Mouse (Mus musculus) stomach, postnatal 0 days (tissue): ENCODE data around the gene Rph3a. TPM values are rescaled to one million over a fixed set of nuclear protein-coding genes. Genes with fewer than 3 reads are reported as not detected.

Source experiments
- ATAC-seq: fragments of 200-750 bp; cut with Nextera tagmentation; 2 replicates; pipeline ENCODE4 v1.8.0; 2017; ENCODE audit not compliant: low FRiP score, low TSS enrichment
- DNase-seq: peaks from one replicate; pipeline ENCODE4 v3.0.0-alpha.2; 2016; ENCODE audit warnings: low spot score
- H3K27ac ChIP-seq: fragments of 300-500 bp; sonication (generic); replicated peaks from 2 replicates; pipeline ENCODE4 v1.5.1; 2014; ENCODE audit warnings: mild to moderate bottlenecking, control low read depth
- H3K27me3 ChIP-seq: fragments of 300-500 bp; sonication (generic); 2 replicates; pipeline ENCODE4 v1.6.1; 2014; ENCODE audit warnings: low read length; ENCODE audit not compliant: control insufficient read depth, insufficient read depth
- H3K36me3 ChIP-seq: fragments of 300-500 bp; sonication (generic); 2 replicates; pipeline ENCODE4 v1.6.1; 2014; ENCODE audit warnings: low read length, mixed read lengths; ENCODE audit not compliant: control insufficient read depth, insufficient read depth
- H3K4me1 ChIP-seq: fragments of 300-500 bp; sonication (generic); replicated peaks from 2 replicates; pipeline ENCODE4 v1.6.1; 2014; ENCODE audit warnings: antibody characterized with exemption; ENCODE audit not compliant: control insufficient read depth, insufficient read depth
- H3K4me2 ChIP-seq: fragments of 300-500 bp; sonication (generic); replicated peaks from 2 replicates; pipeline ENCODE4 v1.6.1; 2014; ENCODE audit warnings: low read depth, mild to moderate bottlenecking, control low read depth, moderate library complexity
- H3K4me3 ChIP-seq: fragments of 300-500 bp; sonication (generic); 2 replicates; pipeline ENCODE4 v1.5.1; 2014; ENCODE audit warnings: low read depth, low read length, control low read depth
- H3K9ac ChIP-seq: fragments of 300-500 bp; sonication (generic); 2 replicates; pipeline ENCODE4 v1.6.1; 2014; ENCODE audit warnings: mild to moderate bottlenecking, low read length, control low read depth, mixed read lengths
- H3K9me3 ChIP-seq: fragments of 300-500 bp; sonication (generic); 2 replicates; pipeline ENCODE4 v1.6.1; 2016; ENCODE audit warnings: low read length; ENCODE audit not compliant: control insufficient read depth
- CTCF ChIP-seq: IDR thresholded peaks from 2 replicates; pipeline ENCODE4 v1.5.1; 2016; ENCODE audit warnings: antibody characterized with exemption, low read depth, mild to moderate bottlenecking, moderate library complexity
- EP300 ChIP-seq: optimal IDR thresholded peaks from 2 replicates; pipeline ENCODE3; 2016; ENCODE audit warnings: antibody characterized with exemption
- WGBS: fragments of 180-500 bp; shearing (Covaris S2); extraction: QIAGEN DNeasy Blood & Tissue Kit; methylation state at CpG from one replicate; pipeline ENCODE4 v1.1.7; 2014; 5-methylcytosine and 5-hydroxymethylcytosine counted together
- polyA plus RNA-seq: library from polyadenylated mRNA; unstranded; fragments of >200 nt; fragmentation: Nextera tagmentation; extraction: Ambion mirVana; gene quantifications from 2 replicates; pipeline ENCODE4 v1.2.1, GENCODE M21; 2015

Gene Rph3a
- polyA plus RNA-seq, 1 experiment from 2014 or later, result 0.04 TPM

DNA sequence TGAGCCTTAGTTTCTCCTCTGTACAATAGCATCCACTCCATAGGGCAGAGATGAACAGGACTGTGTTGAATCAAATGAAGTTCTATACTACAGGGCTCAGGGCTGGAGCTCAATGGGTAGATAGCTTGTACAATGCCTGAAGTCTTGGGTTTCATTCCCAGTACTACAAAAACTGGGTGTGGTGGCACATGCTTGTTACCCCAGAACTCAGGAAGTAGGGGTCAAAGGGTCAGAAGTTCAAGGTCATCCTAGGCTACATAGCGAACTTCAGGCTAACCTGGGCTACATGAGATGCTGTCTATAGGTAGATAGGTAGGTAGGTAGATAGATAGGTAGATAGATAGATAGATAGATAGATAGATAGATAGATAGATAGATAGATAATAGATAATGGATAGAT, 38.6 kb downstream of the Rph3a start:
- TF ChIP-seq CTCF (no peak), EP300 (no peak)
- Histone ChIP-seq H3K36me3 (no peaks in the 10 kb centered on the region), H3K4me3 (no peak overlapping the region), H3K4me2 (no peak overlapping the region), H3K4me1 (no peaks in the 10 kb centered on the region), H3K27me3 (no peaks in the 10 kb centered on the region), H3K9ac (no peak overlapping the region), H3K9me3 (no peaks in the 10 kb centered on the region), H3K27ac (no peak overlapping the region)
- WGBS, result 79% methylated on average over 1 of the region's 1 CpGs
- ATAC-seq (no peak), DNase-seq (no peak)

DNA sequence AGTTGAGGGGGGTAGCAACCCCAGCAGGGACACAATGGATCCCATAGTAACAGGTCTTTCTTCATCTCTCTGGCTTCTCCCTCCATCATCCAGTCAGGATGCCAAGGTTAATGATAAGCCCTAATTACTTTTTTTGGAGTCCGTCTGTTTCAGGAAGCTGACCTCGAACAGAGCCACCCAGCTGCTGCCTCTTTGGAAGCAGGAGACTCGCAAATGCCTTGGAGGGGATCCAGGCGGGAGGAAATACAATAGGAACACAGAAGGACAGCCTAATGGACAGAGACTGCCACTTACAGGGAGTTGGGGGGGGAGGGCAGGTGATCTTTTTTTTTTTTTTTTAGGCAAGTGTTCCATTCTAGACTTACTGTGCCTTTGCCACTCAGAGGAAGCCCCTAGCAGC, 40.2 kb downstream of the Rph3a start:
- no peak for ATAC-seq
- Histone ChIP-seq H3K4me3 (no peak overlapping the region), H3K9me3 (no peaks in the 10 kb centered on the region), H3K4me1 (no peaks in the 10 kb centered on the region), H3K27me3 (no peaks in the 10 kb centered on the region), H3K27ac (no peak overlapping the region), H3K36me3 (no peaks in the 10 kb centered on the region), H3K9ac (no peak overlapping the region), H3K4me2 (no peak overlapping the region)
- 44% methylated on average over 4 of the region's 4 CpGs for WGBS
- TF ChIP-seq EP300 (no peak), CTCF (no peak)
- DNase-seq, result no peak

DNA sequence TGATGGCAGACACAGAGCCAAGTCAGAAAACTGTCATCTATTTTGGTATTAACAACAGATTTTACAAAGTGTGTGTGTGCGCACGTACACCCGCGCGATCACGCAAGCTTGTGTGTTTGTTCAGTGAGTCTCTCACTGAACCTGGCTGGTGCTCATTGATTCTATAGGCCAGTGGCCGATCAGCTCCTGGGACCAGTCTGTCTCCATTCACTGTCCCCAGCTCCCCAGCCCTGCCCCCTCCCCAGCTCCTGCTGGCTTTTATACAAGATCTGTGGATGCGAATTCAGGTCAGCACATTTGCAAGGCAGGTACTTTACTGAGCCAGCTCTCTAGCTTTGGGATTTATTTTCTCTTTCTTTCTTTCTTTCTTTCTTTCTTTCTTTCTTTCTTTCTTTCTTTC, 41.1 kb downstream of the Rph3a start:
- no peak for DNase-seq
- WGBS, result 85% methylated on average over 8 of the region's 8 CpGs
- ATAC-seq, result no peak
- H3K4me2 ChIP-seq, result no peak overlapping the region
- no peak overlapping the region for H3K4me3 ChIP-seq
- H3K9me3 ChIP-seq, result no peaks in the 10 kb centered on the region
- H3K27me3 ChIP-seq, result no peaks in the 10 kb centered on the region
- TF ChIP-seq CTCF (no peak), EP300 (no peak)
- H3K9ac ChIP-seq, result no peak overlapping the region
- H3K36me3 ChIP-seq, result no peaks in the 10 kb centered on the region
- no peaks in the 10 kb centered on the region for H3K4me1 ChIP-seq
- no peak overlapping the region for H3K27ac ChIP-seq

DNA sequence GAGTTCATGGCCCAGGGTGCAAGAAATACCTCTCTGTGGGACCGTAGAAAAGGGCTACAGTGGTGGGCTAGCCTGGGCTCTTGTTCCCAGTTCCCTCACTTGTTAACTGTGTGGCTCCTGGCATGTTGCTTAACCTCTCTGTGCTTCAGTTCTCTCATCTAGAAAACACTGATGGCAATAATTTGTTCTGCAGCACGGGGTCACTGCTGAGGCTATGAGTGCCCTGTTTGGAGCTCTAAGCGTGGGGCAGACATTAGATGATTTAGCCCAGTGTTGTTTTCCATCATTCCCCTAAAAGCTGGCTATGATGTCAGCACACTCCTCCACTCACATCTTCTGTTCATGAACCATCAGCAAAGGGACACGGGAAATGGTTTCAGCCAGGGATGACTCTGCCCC, 41.8 kb downstream of the Rph3a start:
- TF ChIP-seq CTCF, result no peak
- TF ChIP-seq EP300, result no peak
- no peaks in the 10 kb centered on the region for H3K4me1 ChIP-seq
- DNase-seq, result no peak
- WGBS, result 66% methylated on average over 4 of the region's 4 CpGs
- no peak overlapping the region for H3K4me3 ChIP-seq
- no peak overlapping the region for H3K27ac ChIP-seq
- no peaks in the 10 kb centered on the region for H3K27me3 ChIP-seq
- H3K4me2 ChIP-seq, result no peak overlapping the region
- no peaks in the 10 kb centered on the region for H3K9me3 ChIP-seq
- no peaks in the 10 kb centered on the region for H3K36me3 ChIP-seq
- no peak for ATAC-seq
- H3K9ac ChIP-seq, result no peak overlapping the region

DNA sequence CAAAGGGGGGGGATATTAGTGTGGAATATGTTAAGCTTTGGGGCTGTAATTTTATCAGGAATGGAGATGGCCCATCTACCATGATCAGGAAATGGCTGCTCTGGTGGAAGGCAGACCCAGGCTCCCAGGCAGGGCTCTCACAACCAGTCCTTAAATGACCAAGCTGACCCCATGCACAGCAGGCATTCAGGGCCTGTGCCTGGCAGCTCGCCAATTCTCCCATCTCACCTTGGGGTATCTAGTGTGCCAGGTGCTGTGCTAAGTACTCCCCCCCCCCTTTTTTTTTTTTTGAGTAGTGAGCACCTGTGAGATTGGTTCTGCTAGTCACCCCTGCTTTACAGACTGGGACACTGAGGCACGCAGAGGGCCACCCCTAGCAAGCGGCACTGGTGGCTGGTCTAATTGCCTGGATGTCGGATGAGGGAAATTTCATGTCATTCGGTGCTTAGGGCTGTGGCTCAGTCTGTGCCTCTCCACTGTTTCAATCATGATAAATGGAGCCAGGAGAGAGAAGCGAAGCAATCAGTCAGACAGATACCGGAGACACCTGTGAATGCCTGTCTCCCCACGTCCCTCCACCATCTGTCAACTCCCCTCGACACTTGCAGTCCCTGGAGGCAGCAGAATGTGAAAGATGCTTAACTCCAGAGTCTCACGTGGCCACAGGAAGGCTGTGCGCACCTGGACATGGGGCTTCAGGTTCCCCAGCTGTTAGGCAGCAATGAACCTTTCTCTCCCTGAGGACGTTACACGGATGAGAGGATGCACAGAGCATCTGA, 42.3 kb downstream of the Rph3a start:
- H3K9me3 ChIP-seq, result no peaks in the 10 kb centered on the region
- H3K4me1 ChIP-seq, result no peaks in the 10 kb centered on the region
- no peak overlapping the region for H3K27ac ChIP-seq
- ATAC-seq (no peak), DNase-seq (no peak)
- H3K36me3 ChIP-seq, result no peaks in the 10 kb centered on the region
- no peak for TF ChIP-seq EP300
- no peak overlapping the region for H3K9ac ChIP-seq
- WGBS, result 63% methylated on average over 13 of the region's 13 CpGs
- H3K4me3 ChIP-seq, result no peak overlapping the region
- H3K27me3 ChIP-seq, result no peaks in the 10 kb centered on the region
- no peak overlapping the region for H3K4me2 ChIP-seq

DNA sequence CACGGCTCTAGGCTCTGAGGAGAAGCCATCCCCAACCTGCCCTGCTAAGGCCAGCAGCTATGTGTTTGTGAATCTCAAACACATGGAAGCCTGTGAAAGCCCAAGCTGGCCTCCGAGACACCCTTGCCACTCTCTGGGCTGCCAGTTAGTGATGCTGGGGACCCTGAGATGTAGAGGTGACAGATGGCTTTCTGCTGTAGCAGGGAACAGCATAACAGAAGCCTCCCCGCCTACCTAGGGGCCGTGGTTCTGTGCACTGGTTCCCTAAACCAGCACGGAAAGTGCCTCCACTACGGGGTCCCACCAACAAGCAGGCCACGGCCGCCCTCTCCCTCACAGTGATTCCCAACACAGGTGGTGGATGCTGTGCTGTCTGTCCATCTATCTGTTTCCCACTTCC, 43.0 kb downstream of the Rph3a start:
- TF ChIP-seq CTCF (no peak), EP300 (no peak)
- Histone ChIP-seq H3K4me2 (no peak overlapping the region), H3K9ac (no peak overlapping the region), H3K4me1 (no peaks in the 10 kb centered on the region), H3K4me3 (no peak overlapping the region), H3K9me3 (no peaks in the 10 kb centered on the region), H3K27ac (no peak overlapping the region), H3K27me3 (no peaks in the 10 kb centered on the region), H3K36me3 (no peaks in the 10 kb centered on the region)
- DNase-seq, result no peak
- no peak for ATAC-seq
- 86% methylated on average over 8 of the region's 8 CpGs for WGBS
